Mouse (Mus musculus): ENCODE results near the gene Cilp. TPM values are rescaled to one million over a fixed set of nuclear protein-coding genes. Genes with fewer than 3 reads are reported as not detected.

Cilp gene
- total RNA-seq, 2 experiments from 2014 or later = 13.6 to 24.2 TPM

Other genes with a start within 250 kb of the Cilp start
- 10 to 100 TPM in 1 of 2 experiments, 1 to 10 TPM in 1; 9.1 to 10.3 TPM for gene Hacd3, start 243.5 kb upstream of the Cilp start, total RNA-seq (2021)
- gene Dpp8, start 232.8 kb upstream of the Cilp start, total RNA-seq (2021) = 100 to 1,000 TPM in 1 of 2 experiments, 10 to 100 TPM in 1; 98.7 to 117 TPM
- gene Igdcc4, start 163.7 kb upstream of the Cilp start, total RNA-seq (2021) = 10 to 100 TPM; 24.4 to 26.6 TPM
- under 1 TPM; 0.10 to 0.26 TPM for gene Igdcc3, start 124.0 kb upstream of the Cilp start, total RNA-seq (2021)
- 1 to 10 TPM; 3.4 to 4.0 TPM for gene Parp16, start 69.8 kb upstream of the Cilp start, total RNA-seq (2021)
- gene Clpx, start 29.1 kb downstream of the Cilp start, total RNA-seq (2021) = 10 to 100 TPM; 46.9 to 65.0 TPM
- 10 to 100 TPM; 10.3 to 12.6 TPM for gene Pdcd7, start 80.9 kb downstream of the Cilp start, total RNA-seq (2021)
- under 1 TPM in 1 of 2 experiments, not detected in 1; 0.56 TPM for gene Ubap1l, start 95.9 kb downstream of the Cilp start, total RNA-seq (2021)
- gene Kbtbd13, start 126.5 kb downstream of the Cilp start, total RNA-seq (2021) = 1 to 10 TPM; 6.7 to 8.9 TPM
- 1 to 10 TPM; 3.2 to 3.8 TPM for gene Rasl12, start 133.3 kb downstream of the Cilp start, total RNA-seq (2021)
- not detected for gene Slc51b, start 157.8 kb downstream of the Cilp start, total RNA-seq (2021)
- gene Mtfmt, start 170.6 kb downstream of the Cilp start, total RNA-seq (2021) = 1 to 10 TPM; 4.3 to 4.7 TPM
- gene Spg21, start 195.8 kb downstream of the Cilp start, total RNA-seq (2021) = 1 to 10 TPM; 7.9 to 8.8 TPM

Data from gastrocnemius, postnatal 36 days (tissue).